Mouse (Mus musculus) heart, postnatal 0 days (tissue): ENCODE measurements around the gene Phox2a.

ENCODE experiments used
- CTCF ChIP-seq: IDR thresholded peaks from 2 replicates; pipeline ENCODE4 v1.5.1; 2016; ENCODE audit warnings: antibody characterized with exemption, control low read depth, low read depth
- EP300 ChIP-seq: IDR thresholded peaks from 2 replicates; pipeline ENCODE4 v1.6.1; 2016; ENCODE audit warnings: antibody characterized with exemption, low read depth

- no peak for TF ChIP-seq CTCF
- no peak for TF ChIP-seq EP300
Measured at GRCm38 (mm10) chr7:101869163-101869500, 51.0 kb downstream of the Phox2a start.
